Mouse (Mus musculus) naive thymus-derived CD4-positive, alpha-beta T cell, adult 2 months (primary cell): ENCODE results near the gene Cd3d.
"Not testable (repeated sequence)": the region's sequence is repeated elsewhere in the genome, so short reads cannot be mapped to it uniquely, and the experiment has no call there.

ENCODE experiments used
- DNase-seq: peaks from one replicate; pipeline ENCODE4 v3.0.0-alpha.2; 2011; ENCODE audit warnings: low read depth

Gene Cd3d

GRCm38 (mm10) chr9:44981676-44982075, at the start of gene Cd3d:
TSS of gene Cd3d (plus strand) at chr9:44981786.
- DNase-seq = peak; percentile 79

- DNase-seq = no peak
These were observed 39.8 kb upstream of the Cd3d start for GRCm38 (mm10) chr9:44941756-44942155.

- no peak for DNase-seq
These were observed 39.2 kb upstream of the Cd3d start for GRCm38 (mm10) chr9:44942421-44942820.

- no peak for DNase-seq
These were observed 35.3 kb upstream of the Cd3d start for GRCm38 (mm10) chr9:44946185-44946695.

- no peak for DNase-seq
These were observed 33.8 kb upstream of the Cd3d start for GRCm38 (mm10) chr9:44947836-44948235.

GRCm38 (mm10) chr9:44954432-44954831, 27.2 kb upstream of the Cd3d start:
- peak; percentile 81 for DNase-seq

GRCm38 (mm10) chr9:44965126-44965832, 16.3 kb upstream of the Cd3d start, which contains the start of gene Ube4a:
TSS of gene Ube4a (minus strand) at chr9:44965600.
- DNase-seq = peak; percentile 100

GRCm38 (mm10) chr9:44965833-44966466, 15.6 kb upstream of the Cd3d start:
- peak; percentile 21 for DNase-seq

- peak; percentile 92 for DNase-seq
These were observed 14.8 kb upstream of the Cd3d start for GRCm38 (mm10) chr9:44966815-44967242.

- not testable (repeated sequence) for DNase-seq
These were observed 13.8 kb upstream of the Cd3d start for GRCm38 (mm10) chr9:44967763-44968162.

GRCm38 (mm10) chr9:44969450-44969849, 12.1 kb upstream of the Cd3d start:
- peak; percentile 74 for DNase-seq

GRCm38 (mm10) chr9:44977813-44978212, 3.8 kb upstream of the Cd3d start:
- DNase-seq = no peak

- DNase-seq = peak; percentile 49
These were observed 1.8 kb upstream of the Cd3d start for GRCm38 (mm10) chr9:44979806-44980205.

GRCm38 (mm10) chr9:44980242-44980641, 1.3 kb upstream of the Cd3d start, which contains the start of gene Cd3g:
TSS of gene Cd3g (minus strand) at chr9:44980431.
- peak; percentile 85 for DNase-seq

GRCm38 (mm10) chr9:44981104-44981503, 482 bp upstream of the Cd3d start:
- no peak for DNase-seq

GRCm38 (mm10) chr9:44982081-44982480, 495 bp downstream of the Cd3d start:
- DNase-seq = peak; percentile 70

GRCm38 (mm10) chr9:44982531-44982930, 945 bp downstream of the Cd3d start:
- peak; percentile 66 for DNase-seq

GRCm38 (mm10) chr9:44983001-44983400, 1.4 kb downstream of the Cd3d start:
- DNase-seq = no peak

- DNase-seq = peak; percentile 80
These were observed 4.2 kb downstream of the Cd3d start for GRCm38 (mm10) chr9:44985721-44986161.

- peak; percentile 98 for DNase-seq
These were observed 4.7 kb downstream of the Cd3d start for GRCm38 (mm10) chr9:44986242-44986781.

- peak; percentile 82 for DNase-seq
These were observed 5.4 kb downstream of the Cd3d start for GRCm38 (mm10) chr9:44986976-44987375.

- DNase-seq = no peak
These were observed 10.2 kb downstream of the Cd3d start for GRCm38 (mm10) chr9:44991821-44992220.

- no peak for DNase-seq
These were observed 10.7 kb downstream of the Cd3d start for GRCm38 (mm10) chr9:44992271-44992670.
